Mouse (Mus musculus) R1 (cell line): ENCODE data around the gene Tspan9.

Experiments
- DNase-seq: peaks from one replicate; pipeline ENCODE4 v3.0.0-alpha.2; 2018; ENCODE audit warnings: low read depth, low spot score

Tspan9 gene

GRCm38 (mm10) chr6:128143390-128144020 is at the start of gene Tspan9:
Tspan9 (minus strand) TSS chr6:128143594.
- peak; percentile 86 for DNase-seq

- no peak for DNase-seq
Observed at GRCm38 (mm10) chr6:128183521-128183920, 40.1 kb upstream of the Tspan9 start.

DNA sequence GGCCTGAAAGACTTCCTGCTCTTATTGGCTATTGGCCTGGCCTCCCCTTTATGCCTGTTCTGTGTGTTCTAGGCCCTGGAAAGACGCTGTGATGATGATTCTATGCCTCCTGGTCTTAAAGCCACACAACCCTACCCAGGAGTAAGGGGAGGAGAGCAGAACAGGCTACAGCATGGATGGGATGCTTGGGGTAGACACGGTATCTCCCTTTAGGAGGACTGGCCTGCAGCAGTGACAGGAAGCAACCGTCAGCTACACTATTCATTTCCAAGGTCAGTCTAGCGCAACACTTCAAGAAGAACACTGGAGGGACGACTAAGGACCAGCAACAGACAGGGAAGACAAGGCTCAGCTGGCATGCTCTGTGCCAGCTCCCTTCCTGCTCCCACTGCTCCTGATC is 37.8 kb upstream of the Tspan9 start:
- no peak for DNase-seq

DNA sequence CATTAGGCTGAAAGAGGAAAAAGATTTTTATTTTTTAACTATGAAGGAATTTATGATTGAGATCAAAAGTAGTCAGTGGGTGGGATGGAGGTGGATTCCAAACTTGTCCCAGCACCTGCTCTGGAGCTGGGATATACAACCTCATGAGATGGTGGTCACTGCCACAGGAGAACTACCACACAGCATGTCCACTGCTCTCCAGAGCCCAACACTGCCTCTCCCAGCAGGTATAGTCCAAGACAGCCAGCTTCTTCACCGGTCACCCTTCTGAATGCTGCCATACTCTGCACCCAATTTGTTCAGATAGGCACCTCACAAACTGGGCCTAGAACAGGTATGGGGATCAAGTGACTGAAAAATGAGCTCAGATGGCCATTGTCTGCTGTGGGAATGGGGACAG is 36.3 kb upstream of the Tspan9 start:
- no peak for DNase-seq

- DNase-seq: peak; percentile 24
Observed at GRCm38 (mm10) chr6:128179247-128179646, 35.9 kb upstream of the Tspan9 start.

DNA sequence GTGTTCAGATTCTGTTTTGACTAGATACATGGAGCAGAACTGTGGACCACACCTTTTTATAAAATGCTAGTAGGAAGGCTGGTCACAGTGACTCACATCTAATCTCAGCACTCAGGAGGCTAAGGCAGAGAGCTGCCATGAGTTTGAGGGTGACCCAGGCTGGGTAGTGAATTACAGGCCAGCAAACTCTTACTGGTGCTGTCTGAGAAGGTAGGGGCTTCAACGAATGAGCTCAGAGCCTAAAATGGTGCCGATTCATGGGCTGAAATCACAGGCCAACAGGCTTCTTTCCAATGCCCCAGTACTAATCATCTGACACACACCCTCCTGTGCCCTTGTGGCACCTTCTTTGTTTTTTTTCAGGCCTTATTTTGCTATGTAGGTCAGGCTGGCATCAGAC is 35.3 kb upstream of the Tspan9 start:
- no peak for DNase-seq

DNA sequence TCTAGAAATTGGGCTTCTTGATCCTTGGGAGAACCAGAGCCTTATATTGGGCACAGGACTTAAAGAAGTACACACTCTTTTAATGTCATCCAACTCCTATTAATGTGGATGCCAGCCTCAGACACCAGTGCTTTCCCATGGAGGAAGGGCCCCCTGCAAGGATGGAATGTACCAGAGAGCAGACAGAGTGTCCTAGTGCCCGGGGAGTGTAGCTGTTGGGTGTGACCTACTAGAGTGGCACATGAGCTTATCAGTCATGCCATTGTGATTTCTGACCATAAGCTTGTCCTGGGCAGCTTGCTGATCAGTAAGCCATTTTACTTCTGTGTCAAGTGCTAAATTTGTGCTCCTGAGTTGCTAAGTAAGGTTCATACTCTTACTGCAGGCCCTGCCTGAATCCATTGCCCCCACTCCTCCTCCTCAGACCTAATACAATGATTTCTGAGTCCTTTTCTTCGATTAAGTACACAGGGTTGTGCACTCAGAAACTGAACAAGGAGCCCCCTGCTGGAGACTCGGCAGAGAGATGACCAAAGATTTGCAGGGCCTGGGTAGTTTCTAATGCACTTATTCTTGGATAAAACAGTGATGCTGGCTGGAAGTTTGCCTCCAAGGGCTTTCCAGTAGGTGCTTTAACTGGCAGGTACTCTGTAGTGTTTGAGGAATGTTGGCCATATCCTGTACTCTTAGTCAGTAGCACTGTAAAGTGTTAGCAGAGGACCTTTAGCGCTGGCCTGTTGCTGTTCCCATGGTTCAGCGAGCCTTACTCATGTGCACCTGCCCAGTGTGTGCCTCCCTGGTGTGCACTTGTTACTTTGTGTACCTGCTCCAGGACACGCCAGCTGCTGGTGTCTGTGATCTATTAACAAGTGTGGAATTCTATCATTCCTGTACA is 25.6 kb upstream of the Tspan9 start:
- peak; percentile 60 for DNase-seq

DNA sequence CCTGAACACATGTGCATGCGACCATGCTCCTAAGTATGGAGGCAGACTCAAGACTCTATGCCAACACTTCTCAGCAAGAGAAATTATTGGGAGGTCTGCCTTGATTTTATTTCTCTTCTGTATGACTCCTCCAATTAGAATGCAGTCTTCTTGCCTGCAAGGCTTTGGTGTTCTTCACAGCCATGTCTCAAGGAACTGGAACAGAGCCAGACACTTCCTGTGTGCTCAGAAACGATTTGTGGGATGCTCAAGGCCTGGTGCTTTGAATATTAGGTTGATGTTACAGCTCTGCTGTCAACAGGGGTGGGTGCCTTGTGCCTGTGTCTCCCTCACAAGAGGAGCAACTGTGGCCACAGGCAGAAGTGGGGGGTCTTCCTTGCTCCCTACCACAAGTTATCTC is 22.2 kb upstream of the Tspan9 start:
- DNase-seq: no peak

- DNase-seq: peak; percentile 71
Observed at GRCm38 (mm10) chr6:128164632-128165031, 21.2 kb upstream of the Tspan9 start.

DNA sequence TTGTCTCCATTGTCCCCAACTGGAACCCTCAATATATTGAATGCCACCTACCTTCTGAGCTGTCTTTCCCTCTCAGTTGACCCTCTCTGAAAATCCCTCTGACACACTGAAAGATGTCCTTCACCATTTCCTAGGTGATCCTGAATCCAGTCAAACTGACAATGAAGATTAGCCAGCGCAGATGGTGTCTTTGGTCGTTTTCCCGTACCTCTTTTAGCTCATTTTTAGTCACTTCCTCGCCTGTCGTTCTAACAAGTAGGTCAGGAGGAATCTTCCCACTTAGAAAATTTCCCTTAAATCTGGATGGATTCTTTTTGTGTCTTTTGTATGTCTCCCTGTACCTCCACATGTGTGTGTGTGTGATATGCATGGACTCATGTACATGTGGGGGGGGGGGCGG is 15.7 kb upstream of the Tspan9 start:
- DNase-seq: no peak

- DNase-seq: peak; percentile 30
Observed at GRCm38 (mm10) chr6:128158031-128158430, 14.6 kb upstream of the Tspan9 start.

DNA sequence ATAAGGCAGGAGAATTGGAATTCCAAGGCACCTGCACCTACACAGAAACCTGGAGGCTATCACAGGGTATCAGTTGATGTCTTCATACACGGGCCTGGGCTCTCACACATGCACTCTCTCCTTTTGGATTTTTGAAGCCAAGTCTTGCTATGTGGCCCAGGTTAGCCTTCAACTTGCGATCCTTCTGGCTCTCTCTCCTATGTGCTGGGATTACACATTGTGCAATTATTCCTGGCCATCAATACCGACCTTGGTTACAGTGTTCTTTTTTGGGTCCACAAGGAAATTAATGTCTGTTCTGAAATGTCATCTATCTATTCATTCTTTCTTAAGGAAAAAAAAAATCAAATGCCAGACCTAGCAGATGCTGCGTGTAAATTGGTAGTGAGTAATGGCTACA is 13.1 kb upstream of the Tspan9 start:
- DNase-seq: no peak

- no peak for DNase-seq
Observed at GRCm38 (mm10) chr6:128155935-128156334, 12.5 kb upstream of the Tspan9 start.

DNA sequence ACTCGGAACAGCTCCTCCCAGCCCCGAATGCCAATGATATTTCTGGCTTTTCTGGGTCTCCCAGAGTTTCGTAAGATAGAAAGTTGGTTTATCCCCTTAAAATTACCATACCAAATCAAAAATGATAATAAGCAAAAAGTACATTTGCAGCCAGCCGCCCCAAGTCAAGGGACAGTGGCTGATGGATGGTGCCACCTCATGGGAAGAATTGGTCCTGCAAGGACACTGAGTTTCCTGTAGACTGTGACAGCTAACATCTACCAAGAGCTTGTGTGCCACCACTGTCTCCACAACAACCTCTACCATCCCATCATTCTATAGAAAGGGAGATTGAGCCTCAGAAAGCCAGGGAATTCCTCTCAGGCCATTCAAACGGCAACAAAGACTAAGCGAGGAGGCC is 2.4 kb upstream of the Tspan9 start:
- DNase-seq: no peak

DNA sequence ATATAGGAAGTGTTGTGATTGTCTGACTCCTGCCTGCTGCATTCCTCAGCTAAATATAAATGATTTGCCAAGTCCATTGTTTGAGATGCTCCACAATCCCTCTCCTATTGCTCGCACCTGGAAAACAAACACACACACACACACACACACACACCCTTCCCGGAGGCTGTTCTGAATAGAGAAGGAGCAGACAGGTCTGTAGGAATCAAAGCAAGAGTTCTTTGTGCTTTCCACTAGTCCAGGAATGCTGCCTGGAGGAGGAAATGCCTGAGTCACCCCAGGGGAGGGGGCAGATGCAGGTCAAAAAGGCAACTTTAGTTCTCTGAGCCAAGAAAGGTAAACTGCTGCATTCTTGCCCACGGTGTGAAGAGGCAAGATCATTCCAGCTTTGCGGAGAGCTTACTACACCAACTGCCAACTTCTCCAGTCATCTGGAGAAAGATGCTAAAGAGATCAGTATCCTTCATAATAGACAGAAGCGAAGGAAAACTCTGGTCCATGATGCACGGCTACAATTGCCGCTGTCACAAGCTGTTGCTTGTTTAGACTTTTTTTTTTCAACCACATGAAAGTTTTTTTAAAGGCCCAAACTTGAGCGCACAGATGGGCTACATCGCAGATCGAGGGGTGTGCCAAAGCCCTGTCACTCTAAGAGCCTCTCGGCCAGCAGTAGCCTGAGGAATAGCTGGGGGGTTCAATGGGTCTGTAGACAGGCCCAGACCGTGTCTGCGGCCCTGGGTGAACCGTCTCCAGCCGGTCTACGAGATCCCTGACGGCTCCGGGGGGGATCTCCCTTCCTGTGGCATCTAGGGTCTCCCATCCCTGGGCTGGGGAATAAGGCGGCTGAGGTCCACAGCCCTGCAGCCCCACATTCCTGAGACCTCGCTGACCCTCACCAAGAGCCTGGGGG is 770 bp downstream of the Tspan9 start:
- DNase-seq: peak; percentile 98

DNA sequence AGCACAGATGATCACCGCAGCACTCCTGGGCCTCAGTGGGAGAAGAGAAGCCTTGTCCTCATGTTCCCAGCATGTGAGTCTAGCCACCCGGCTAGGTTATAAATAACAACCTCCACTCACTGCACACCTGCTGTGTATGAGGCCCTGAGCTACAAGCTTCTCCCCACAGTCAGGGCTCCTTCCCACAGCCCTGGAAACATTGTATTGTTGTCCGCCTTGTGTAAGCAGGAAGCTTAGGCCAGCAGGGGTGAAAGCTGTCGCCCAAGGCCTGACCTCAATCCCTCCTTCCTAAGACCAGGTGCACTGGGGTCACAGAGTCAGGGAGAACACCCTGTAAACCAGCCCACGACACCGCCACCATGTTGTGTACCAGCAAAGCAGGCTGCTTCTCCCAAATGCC is 2.7 kb downstream of the Tspan9 start:
- peak; percentile 62 for DNase-seq

DNA sequence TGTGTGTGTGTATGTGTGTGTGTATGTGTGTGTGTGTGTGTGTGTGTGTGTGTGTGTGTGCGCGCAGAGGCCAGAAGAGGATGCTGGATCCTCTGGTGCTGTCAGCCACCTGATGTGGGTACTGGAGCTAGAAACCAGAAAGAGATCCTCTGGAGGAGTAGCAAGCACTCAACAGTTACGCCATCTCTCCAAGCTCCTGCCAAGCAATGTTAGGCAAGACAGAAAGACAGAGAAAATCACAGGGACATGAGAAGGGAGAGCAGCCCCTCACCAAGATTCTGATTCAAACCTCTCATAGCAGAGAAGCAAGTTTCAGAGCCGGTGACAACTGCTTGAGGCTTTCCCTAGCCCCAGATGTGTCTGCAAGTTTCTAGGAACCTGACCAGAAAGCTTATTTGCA is 5.5 kb downstream of the Tspan9 start:
- no peak for DNase-seq

DNA sequence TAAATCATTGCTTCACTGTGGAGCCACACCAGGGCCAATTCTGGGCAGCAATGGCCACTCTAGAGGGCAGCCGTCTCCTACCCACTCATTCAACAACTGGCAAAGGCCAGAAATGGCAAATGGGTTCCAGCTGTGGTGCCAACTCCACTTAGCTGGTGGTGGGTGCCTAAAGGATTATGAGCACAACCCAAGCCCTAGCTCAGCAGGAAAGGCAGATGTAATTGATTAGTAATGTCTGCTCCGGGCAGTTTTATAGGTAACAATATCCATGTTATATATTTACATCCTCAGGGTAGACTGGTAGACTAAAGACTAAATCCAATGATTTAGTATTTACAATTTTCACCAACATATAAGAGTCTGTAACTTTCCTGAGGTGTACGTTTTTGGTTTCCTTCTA is 6.7 kb downstream of the Tspan9 start:
- DNase-seq: no peak

DNA sequence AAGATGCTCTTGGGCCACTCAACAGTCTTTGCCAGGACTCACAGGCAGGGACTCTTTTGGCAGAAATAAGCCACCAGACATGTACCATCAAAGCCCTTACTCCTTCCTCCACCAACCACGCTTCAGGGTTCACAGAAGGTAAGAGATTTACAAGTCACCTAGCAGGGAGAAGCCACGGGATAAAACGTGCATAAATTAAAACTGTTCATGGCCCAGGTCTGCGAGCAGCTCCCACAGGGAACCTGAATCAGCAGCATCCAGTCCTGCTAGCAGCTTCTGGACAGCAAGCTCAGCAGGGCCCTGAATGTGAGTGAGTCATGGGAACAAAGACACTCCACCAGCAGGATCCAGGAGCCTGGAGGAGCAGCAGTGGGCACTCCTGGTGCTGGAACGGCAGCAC is 7.9 kb downstream of the Tspan9 start:
- peak; percentile 38 for DNase-seq

DNA sequence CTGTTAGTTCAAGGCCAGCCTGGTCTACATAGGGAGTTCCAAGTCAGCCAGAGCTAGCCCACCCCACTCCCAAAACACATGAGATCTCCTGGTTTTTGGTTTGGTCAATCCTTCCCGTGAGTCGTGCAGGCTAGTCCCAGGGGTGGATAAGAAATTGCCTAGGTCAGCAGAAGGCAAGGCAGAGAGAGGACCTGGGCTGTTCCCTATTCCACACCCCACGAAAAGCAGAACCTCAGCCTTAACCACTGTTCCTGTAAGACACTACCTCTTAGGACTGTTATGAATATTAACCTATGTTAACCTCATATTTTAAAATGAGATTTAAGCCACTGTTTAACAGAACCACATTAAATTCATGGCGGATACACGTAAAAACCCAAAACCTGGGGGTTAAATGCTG is 8.4 kb downstream of the Tspan9 start:
- no peak for DNase-seq

- DNase-seq: no peak
Observed at GRCm38 (mm10) chr6:128134196-128134924, 9.0 kb downstream of the Tspan9 start.
